Mouse (Mus musculus) kidney, embryonic 16.5 days (tissue): ENCODE data around the gene Ankrd34c. TPM values are rescaled to one million over a fixed set of nuclear protein-coding genes. Genes with fewer than 3 reads are reported as not detected.

ENCODE experiments used
- ATAC-seq: fragments of 200-750 bp; cut with Nextera tagmentation; 2 replicates; pipeline ENCODE4 v1.8.0; 2017; ENCODE audit warnings: moderate TSS enrichment; ENCODE audit not compliant: low FRiP score, low TSS enrichment
- H3K27ac ChIP-seq: fragments of 300-500 bp; sonication (generic); 2 replicates; pipeline ENCODE4 v1.5.1; 2014; ENCODE audit warnings: low read length
- H3K27me3 ChIP-seq: fragments of 300-500 bp; sonication (generic); 2 replicates; pipeline ENCODE4 v1.6.1; 2014; ENCODE audit warnings: low read length, control low read depth, mixed read lengths; ENCODE audit not compliant: insufficient read depth
- H3K36me3 ChIP-seq: fragments of 300-500 bp; sonication (generic); 2 replicates; pipeline ENCODE4 v1.6.1; 2014; ENCODE audit warnings: low read length, control low read depth, mixed read lengths; ENCODE audit not compliant: insufficient read depth
- H3K4me1 ChIP-seq: fragments of 300-500 bp; sonication (generic); 2 replicates; pipeline ENCODE4 v1.6.1; 2014; ENCODE audit warnings: low read length, control low read depth, mixed read lengths; ENCODE audit not compliant: insufficient read depth
- H3K4me2 ChIP-seq: fragments of 300-500 bp; sonication (generic); replicated peaks from 2 replicates; pipeline ENCODE4 v1.6.1; 2014; ENCODE audit warnings: low read depth, low read length
- H3K4me3 ChIP-seq: fragments of 300-500 bp; sonication (generic); 2 replicates; pipeline ENCODE4 v1.5.1; 2014; ENCODE audit warnings: mild to moderate bottlenecking, low read length
- H3K9ac ChIP-seq: fragments of 300-500 bp; sonication (generic); replicated peaks from 2 replicates; pipeline ENCODE4 v1.6.1; 2014; ENCODE audit warnings: low read length
- H3K9me3 ChIP-seq: fragments of 300-500 bp; sonication (generic); 2 replicates; pipeline ENCODE4 v1.6.1; 2016; ENCODE audit warnings: low read length, control low read depth
- WGBS: fragments of 180-500 bp; shearing (Covaris S2); extraction: QIAGEN DNeasy Blood & Tissue Kit; methylation state at CpG from one replicate; pipeline ENCODE4 v1.1.7; 2014; 5-methylcytosine and 5-hydroxymethylcytosine counted together
- polyA plus RNA-seq: library from polyadenylated mRNA; unstranded; fragments of >200 nt; fragmentation: Nextera tagmentation; extraction: Ambion mirVana; gene quantifications from 2 replicates; pipeline ENCODE4 v1.2.1, GENCODE M21; 2015

Gene Ankrd34c
- polyA plus RNA-seq, result not detected in 2 replicates

- 7% methylated on average over 8 of the region's 8 CpGs for WGBS
- no peaks in the 10 kb centered on the region for H3K9me3 ChIP-seq
- no peak for ATAC-seq
- H3K4me3 ChIP-seq, result no peak within 1 kb of the TSS
- no peak within 1 kb of the TSS for H3K9ac ChIP-seq
- no peaks in the 10 kb centered on the region for H3K36me3 ChIP-seq
- H3K27me3 ChIP-seq, result peaks cover 9% of the 10 kb centered on the region
- no peak within 1 kb of the TSS for H3K27ac ChIP-seq
- no peak within 1 kb of the TSS for H3K4me2 ChIP-seq
- no peaks in the 10 kb centered on the region for H3K4me1 ChIP-seq
These were observed at the start of gene Ankrd34c for GRCm38 (mm10) chr9:89738295-89738694. Gene Ankrd34c (minus strand): TSS chr9:89738475.

GRCm38 (mm10) chr9:89787532-89787931 is 49.3 kb upstream of the Ankrd34c start:
- H3K36me3 ChIP-seq, result no peaks in the 10 kb centered on the region
- H3K27ac ChIP-seq, result no peak overlapping the region
- H3K4me1 ChIP-seq, result no peaks in the 10 kb centered on the region
- ATAC-seq, result no peak
- H3K9ac ChIP-seq, result no peak overlapping the region
- H3K9me3 ChIP-seq, result no peaks in the 10 kb centered on the region
- H3K27me3 ChIP-seq, result no peaks in the 10 kb centered on the region
- H3K4me2 ChIP-seq, result no peak overlapping the region
- WGBS, result 58% methylated on average over 4 of the region's 4 CpGs
- H3K4me3 ChIP-seq, result no peak overlapping the region

- no peaks in the 10 kb centered on the region for H3K4me1 ChIP-seq
These were observed 43.2 kb upstream of the Ankrd34c start for GRCm38 (mm10) chr9:89781395-89781927.

GRCm38 (mm10) chr9:89779237-89779636 is 41.0 kb upstream of the Ankrd34c start:
- WGBS, result 100% methylated on average over 1 of the region's 1 CpGs
- H3K4me3 ChIP-seq, result no peak overlapping the region
- no peaks in the 10 kb centered on the region for H3K27me3 ChIP-seq
- no peaks in the 10 kb centered on the region for H3K9me3 ChIP-seq
- H3K27ac ChIP-seq, result no peak overlapping the region
- H3K36me3 ChIP-seq, result no peaks in the 10 kb centered on the region
- H3K9ac ChIP-seq, result no peak overlapping the region
- no peak overlapping the region for H3K4me2 ChIP-seq
- no peak for ATAC-seq
- H3K4me1 ChIP-seq, result no peaks in the 10 kb centered on the region

More at GRCm38 (mm10) chr9:89781395-89781927, 43.2 kb upstream of the Ankrd34c start:
- no peaks in the 10 kb centered on the region for H3K27me3 ChIP-seq
- ATAC-seq, result no peak
- H3K9ac ChIP-seq, result no peak overlapping the region
- no peak overlapping the region for H3K4me2 ChIP-seq
- H3K9me3 ChIP-seq, result no peaks in the 10 kb centered on the region
- no peak overlapping the region for H3K27ac ChIP-seq
- no peaks in the 10 kb centered on the region for H3K36me3 ChIP-seq
- no peak overlapping the region for H3K4me3 ChIP-seq

GRCm38 (mm10) chr9:89771153-89771552 is 32.9 kb upstream of the Ankrd34c start:
- Histone ChIP-seq H3K9ac (no peak overlapping the region), H3K9me3 (no peaks in the 10 kb centered on the region), H3K4me1 (no peaks in the 10 kb centered on the region), H3K4me3 (no peak overlapping the region), H3K27ac (no peak overlapping the region), H3K36me3 (no peaks in the 10 kb centered on the region), H3K4me2 (no peak overlapping the region), H3K27me3 (no peaks in the 10 kb centered on the region)
- no peak for ATAC-seq
- WGBS, result 26% methylated on average over 1 of the region's 1 CpGs

- 53% methylated on average over 1 of the region's 1 CpGs for WGBS
- no peak for ATAC-seq
- H3K4me2 ChIP-seq, result no peak overlapping the region
- H3K36me3 ChIP-seq, result no peaks in the 10 kb centered on the region
- no peak overlapping the region for H3K27ac ChIP-seq
- no peak overlapping the region for H3K9ac ChIP-seq
- no peaks in the 10 kb centered on the region for H3K4me1 ChIP-seq
- H3K4me3 ChIP-seq, result no peak overlapping the region
- H3K27me3 ChIP-seq, result no peaks in the 10 kb centered on the region
- no peaks in the 10 kb centered on the region for H3K9me3 ChIP-seq
These were observed 23.7 kb upstream of the Ankrd34c start for GRCm38 (mm10) chr9:89762017-89762416.

GRCm38 (mm10) chr9:89758569-89758968 is 20.3 kb upstream of the Ankrd34c start:
- WGBS, result 58% methylated on average over 1 of the region's 1 CpGs
- no peak for ATAC-seq

GRCm38 (mm10) chr9:89758139-89758538 is 19.9 kb upstream of the Ankrd34c start:
- WGBS, result 77% methylated on average over 1 of the region's 1 CpGs
- Histone ChIP-seq H3K4me2 (no peak overlapping the region), H3K4me3 (no peak overlapping the region), H3K4me1 (no peaks in the 10 kb centered on the region), H3K9ac (no peak overlapping the region), H3K27ac (no peak overlapping the region), H3K27me3 (no peaks in the 10 kb centered on the region), H3K9me3 (no peaks in the 10 kb centered on the region), H3K36me3 (no peaks in the 10 kb centered on the region)
- no peak for ATAC-seq

More at GRCm38 (mm10) chr9:89758569-89758968, 20.3 kb upstream of the Ankrd34c start:
- Histone ChIP-seq H3K27ac (no peak overlapping the region), H3K9me3 (no peaks in the 10 kb centered on the region), H3K9ac (no peak overlapping the region), H3K4me2 (no peak overlapping the region), H3K4me3 (no peak overlapping the region), H3K36me3 (no peaks in the 10 kb centered on the region), H3K27me3 (no peaks in the 10 kb centered on the region), H3K4me1 (no peaks in the 10 kb centered on the region)

- H3K9ac ChIP-seq, result no peak overlapping the region
- no peak overlapping the region for H3K27ac ChIP-seq
- H3K27me3 ChIP-seq, result no peaks in the 10 kb centered on the region
- no peak for ATAC-seq
- H3K4me3 ChIP-seq, result no peak overlapping the region
- H3K4me2 ChIP-seq, result no peak overlapping the region
- no peaks in the 10 kb centered on the region for H3K36me3 ChIP-seq
- 48% methylated on average over 4 of the region's 4 CpGs for WGBS
- no peaks in the 10 kb centered on the region for H3K9me3 ChIP-seq
- H3K4me1 ChIP-seq, result no peaks in the 10 kb centered on the region
These were observed 19.3 kb upstream of the Ankrd34c start for GRCm38 (mm10) chr9:89757571-89757970.

- ATAC-seq, result no peak
- Histone ChIP-seq H3K9me3 (no peaks in the 10 kb centered on the region), H3K27ac (no peak overlapping the region), H3K4me1 (no peaks in the 10 kb centered on the region), H3K4me3 (no peak overlapping the region), H3K27me3 (peaks cover 9% of the 10 kb centered on the region), H3K9ac (no peak overlapping the region), H3K4me2 (no peak overlapping the region), H3K36me3 (no peaks in the 10 kb centered on the region)
These were observed 1.8 kb upstream of the Ankrd34c start for GRCm38 (mm10) chr9:89740041-89740440.
